Mouse (Mus musculus) mesoderm, embryonic 11.5 days (tissue): ENCODE results near the gene Desi2.
"Not testable (repeated sequence)": the region's sequence is repeated elsewhere in the genome, so short reads cannot be mapped to it uniquely, and the experiment has no call there.

Experiments
- DNase-seq: peaks from one replicate; pipeline ENCODE4 v3.0.0-alpha.2; 2012; ENCODE audit warnings: low read depth, low spot score

Desi2 gene

GRCm38 (mm10) chr1:178258821-178259220, 71.6 kb downstream of the Desi2 start:
- DNase-seq, result no peak

GRCm38 (mm10) chr1:178265381-178265780, 78.2 kb downstream of the Desi2 start:
- DNase-seq, result not testable (repeated sequence)

GRCm38 (mm10) chr1:178270635-178271034, 83.4 kb downstream of the Desi2 start:
- no peak for DNase-seq

DNA sequence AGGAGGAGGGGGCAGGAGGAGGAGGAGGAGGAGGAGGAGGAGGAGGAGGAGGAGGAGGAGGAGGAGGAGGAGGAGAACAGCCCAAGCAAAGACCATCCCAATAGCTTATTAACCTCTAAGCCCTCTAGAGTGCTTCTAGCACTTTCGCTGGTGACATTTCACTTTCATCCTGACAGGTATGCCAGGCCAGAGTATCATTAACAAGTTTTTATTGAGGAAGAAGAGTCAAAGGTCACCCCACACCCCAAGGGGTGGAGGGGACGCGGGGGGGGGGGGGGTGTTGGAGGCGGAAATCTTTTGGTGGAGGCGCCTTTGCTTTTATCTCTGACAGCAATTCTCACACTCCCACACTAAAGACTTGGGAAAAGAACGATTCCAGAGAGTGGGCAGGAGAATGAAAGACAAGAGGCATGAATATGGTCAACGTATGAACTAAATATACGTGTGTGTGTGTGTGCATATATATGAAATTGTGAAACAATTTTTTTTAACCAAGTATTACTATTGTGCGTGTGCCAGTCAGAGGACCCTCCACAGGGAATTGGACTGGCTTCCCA, 88.0 kb downstream of the Desi2 start:
- DNase-seq, result no peak

DNA sequence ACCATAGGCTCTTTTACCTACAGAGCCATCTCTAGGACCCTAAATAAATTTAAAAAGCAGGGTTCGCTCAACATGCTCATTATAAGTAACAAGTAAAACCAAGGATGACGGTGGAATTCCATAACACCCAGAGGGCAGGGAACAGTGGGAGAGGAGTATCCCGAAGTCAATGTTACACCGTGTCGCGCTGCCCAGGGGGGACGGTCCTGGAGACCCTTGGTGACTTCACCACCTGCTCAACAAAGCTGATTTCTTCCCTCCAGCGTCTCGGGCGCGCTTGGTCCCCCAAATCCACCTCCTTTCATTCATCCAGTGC, 88.5 kb downstream of the Desi2 start:
- no peak for DNase-seq

- DNase-seq, result peak; percentile 68
Observed at GRCm38 (mm10) chr1:178276054-178276911, 89.1 kb downstream of the Desi2 start.

GRCm38 (mm10) chr1:178283314-178283713, 96.1 kb downstream of the Desi2 start:
- not testable (repeated sequence) for DNase-seq

DNA sequence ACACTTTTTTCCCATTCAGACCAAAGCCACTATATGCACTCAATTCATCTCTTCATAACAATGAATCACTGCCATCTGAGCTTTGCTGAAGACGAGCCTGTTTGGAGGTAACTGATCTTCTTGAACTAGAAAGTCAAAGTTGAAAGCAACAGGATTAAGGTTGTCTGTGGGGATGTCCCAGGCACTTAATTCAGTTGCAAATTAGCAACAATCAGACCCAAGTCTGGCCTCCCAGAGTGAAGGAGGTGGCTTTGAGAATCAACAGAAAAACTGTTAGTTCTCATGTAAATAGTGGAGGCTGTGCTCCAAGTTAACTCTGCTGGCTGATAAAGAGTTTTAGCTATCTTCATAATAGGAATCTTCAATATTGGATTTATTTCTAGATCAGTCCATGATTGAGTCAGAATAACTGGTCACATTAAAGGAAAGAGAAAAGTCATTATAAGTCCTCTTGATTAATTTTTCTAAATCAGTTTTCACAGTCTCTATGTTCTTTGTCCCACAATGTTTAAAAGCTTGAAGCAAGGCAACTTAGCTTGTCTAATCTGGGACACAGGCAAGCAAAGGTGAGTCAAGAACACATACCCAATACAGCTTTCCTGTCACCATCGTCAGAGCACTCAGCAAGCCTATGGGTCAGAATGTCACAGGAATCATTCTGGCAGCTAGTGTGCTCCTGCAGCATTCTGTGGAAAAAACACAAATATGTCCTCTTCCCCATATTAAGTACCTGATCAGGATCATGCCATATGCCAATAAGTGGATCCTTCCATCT, 96.9 kb downstream of the Desi2 start:
- no peak for DNase-seq

GRCm38 (mm10) chr1:178287601-178288176, 100.5 kb downstream of the Desi2 start:
- no peak for DNase-seq

DNA sequence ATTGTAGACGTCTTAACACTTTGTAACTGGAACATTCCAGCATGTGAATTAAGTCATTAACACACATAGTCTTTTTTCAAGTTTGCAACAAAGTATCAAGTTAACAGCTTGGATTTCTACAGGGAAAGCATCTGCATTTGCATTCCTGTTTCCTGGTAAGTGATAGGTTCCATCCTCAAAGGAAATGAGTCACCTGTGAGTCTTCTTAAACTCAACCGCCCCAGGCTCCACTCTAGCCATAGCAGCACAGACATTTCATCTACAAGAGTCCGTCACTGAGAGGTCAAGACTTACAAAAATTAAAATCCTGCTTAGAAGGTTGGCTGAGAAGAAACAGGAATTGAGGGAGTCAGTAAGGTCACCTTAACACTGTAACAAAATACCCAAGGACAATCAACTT, 104.5 kb downstream of the Desi2 start:
- no peak for DNase-seq

GRCm38 (mm10) chr1:178294051-178294450, 106.8 kb downstream of the Desi2 start:
- no peak for DNase-seq

DNA sequence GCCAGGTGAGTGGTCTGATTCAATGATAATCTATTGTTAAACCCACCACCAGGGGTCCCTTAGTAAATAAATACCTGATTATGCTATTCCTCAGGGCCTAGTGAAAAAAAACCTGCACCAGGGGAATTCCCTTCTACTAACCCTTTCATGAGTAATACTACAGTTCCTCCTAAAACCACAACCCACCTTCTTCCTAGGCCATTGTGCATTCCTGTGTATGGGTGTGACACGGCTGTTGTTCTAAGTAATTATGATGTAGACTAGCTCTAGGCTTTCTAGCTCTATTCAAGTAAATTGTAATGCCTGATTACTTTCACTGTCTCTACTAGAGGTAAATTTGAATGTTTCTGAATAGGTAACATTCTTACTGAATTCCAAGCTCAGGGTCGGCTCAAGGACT, 114.0 kb downstream of the Desi2 start:
- DNase-seq, result not testable (repeated sequence)

DNA sequence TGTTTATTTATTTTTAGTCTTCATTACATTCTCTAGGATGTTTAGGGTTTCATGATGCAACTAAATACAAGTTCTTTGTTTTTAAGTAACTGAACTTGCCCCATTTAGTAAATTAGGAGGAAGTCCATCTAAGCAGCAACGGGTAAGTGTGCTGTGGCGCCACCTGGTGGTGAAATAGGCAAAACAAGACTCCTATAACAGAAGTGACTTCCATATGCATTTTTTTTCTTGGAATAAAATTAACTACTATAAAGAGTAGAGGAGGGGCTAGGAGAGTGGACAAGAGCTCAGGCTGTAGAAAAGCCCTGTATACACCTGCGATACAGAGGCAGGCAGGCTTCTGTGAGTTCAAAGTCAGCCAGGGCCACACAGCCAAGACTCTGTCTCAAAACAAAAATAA, 116.2 kb downstream of the Desi2 start:
- peak; percentile 76 for DNase-seq
